Mouse (Mus musculus) midbrain, embryonic 12.5 days (tissue): ENCODE data around the gene Itpk1. TPM values are rescaled to one million over a fixed set of nuclear protein-coding genes. Genes with fewer than 3 reads are reported as not detected.

Source experiments
- ATAC-seq: fragments of 200-750 bp; cut with Nextera tagmentation; 2 replicates; pipeline ENCODE4 v1.8.0; 2017; ENCODE audit warnings: low read depth, moderate TSS enrichment, moderate library complexity; ENCODE audit not compliant: low FRiP score
- H3K27ac ChIP-seq: fragments of 300-500 bp; sonication (generic); replicated peaks from 2 replicates; pipeline ENCODE4 v1.5.1; 2016; ENCODE audit warnings: mild to moderate bottlenecking
- H3K27me3 ChIP-seq: fragments of 300-500 bp; sonication (generic); 2 replicates; pipeline ENCODE4 v1.6.1; 2016; ENCODE audit warnings: mild to moderate bottlenecking
- H3K36me3 ChIP-seq: fragments of 300-500 bp; sonication (generic); 2 replicates; pipeline ENCODE4 v1.6.1; 2016
- H3K4me1 ChIP-seq: fragments of 300-500 bp; sonication (generic); 2 replicates; pipeline ENCODE4 v1.6.1; 2016
- H3K4me2 ChIP-seq: fragments of 300-500 bp; sonication (generic); replicated peaks from 2 replicates; pipeline ENCODE4 v1.6.1; 2016; ENCODE audit warnings: mild to moderate bottlenecking, moderate library complexity
- H3K4me3 ChIP-seq: fragments of 300-500 bp; sonication (generic); 2 replicates; pipeline ENCODE4 v1.5.1; 2016; ENCODE audit warnings: mild to moderate bottlenecking
- H3K9ac ChIP-seq: fragments of 300-500 bp; sonication (generic); replicated peaks from 2 replicates; pipeline ENCODE4 v1.6.1; 2016; ENCODE audit warnings: mild to moderate bottlenecking, moderate library complexity
- H3K9me3 ChIP-seq: fragments of 300-500 bp; sonication (generic); 2 replicates; pipeline ENCODE4 v1.6.1; 2016; ENCODE audit warnings: mild to moderate bottlenecking
- WGBS: fragments of 180-500 bp; shearing (Covaris S2); methylation state at CpG from one replicate; pipeline ENCODE4 v1.1.7; 2016; 5-methylcytosine and 5-hydroxymethylcytosine counted together
- polyA plus RNA-seq: library from polyadenylated mRNA; unstranded; fragments of >200 nt; fragmentation: Nextera tagmentation; extraction: Ambion mirVana; gene quantifications from 2 replicates; pipeline ENCODE4 v1.2.1, GENCODE M21; 2016

Itpk1 gene
- polyA plus RNA-seq, 1 experiment from 2014 or later: 15.4 TPM

GRCm38 (mm10) chr12:102571666-102572065 is 133.1 kb downstream of the Itpk1 start:
- H3K4me3 ChIP-seq: no peak overlapping the region
- no peaks in the 10 kb centered on the region for H3K27me3 ChIP-seq
- no peak overlapping the region for H3K27ac ChIP-seq
- peaks cover 9% of the 10 kb centered on the region; the same call in 1 of the 2 replicates for H3K36me3 ChIP-seq
- 91% methylated on average over 9 of the region's 9 CpGs for WGBS
- no peak overlapping the region for H3K9ac ChIP-seq
- H3K9me3 ChIP-seq: no peaks in the 10 kb centered on the region
- no peak for ATAC-seq
- no peaks in the 10 kb centered on the region for H3K4me1 ChIP-seq
- no peak overlapping the region for H3K4me2 ChIP-seq

DNA sequence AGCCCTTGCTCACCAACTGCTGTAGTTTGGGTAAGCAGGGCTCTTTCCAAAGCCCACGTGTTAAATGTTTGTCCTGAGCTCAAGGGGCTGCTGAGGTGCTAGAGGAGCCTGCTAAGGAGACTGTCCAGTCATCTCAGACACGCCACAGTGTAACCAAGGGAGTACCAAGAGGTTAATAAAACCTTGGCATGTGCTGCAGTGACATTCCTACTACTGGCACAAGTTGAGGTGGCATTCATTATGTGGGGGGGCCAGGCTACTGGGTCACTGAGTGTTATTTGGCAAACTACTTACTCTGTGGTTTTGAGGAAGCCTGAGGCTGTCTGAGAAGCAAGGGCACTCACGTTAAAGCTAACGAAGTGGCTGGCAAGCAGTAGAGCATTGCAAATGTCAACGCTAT is 134.0 kb downstream of the Itpk1 start:
- Histone ChIP-seq H3K36me3 (peaks cover 9% of the 10 kb centered on the region; the same call in 1 of the 2 replicates), H3K4me2 (no peak overlapping the region), H3K9ac (no peak overlapping the region), H3K9me3 (no peaks in the 10 kb centered on the region), H3K27me3 (no peaks in the 10 kb centered on the region), H3K27ac (no peak overlapping the region), H3K4me1 (no peaks in the 10 kb centered on the region), H3K4me3 (no peak overlapping the region)
- 86% methylated on average over 5 of the region's 5 CpGs for WGBS
- ATAC-seq: no peak

- peaks cover 9% of the 10 kb centered on the region; the same call in 1 of the 2 replicates for H3K36me3 ChIP-seq
- no peaks in the 10 kb centered on the region for H3K9me3 ChIP-seq
- WGBS: 88% methylated on average over 13 of the region's 13 CpGs
- H3K27ac ChIP-seq: no peak overlapping the region
- no peak overlapping the region for H3K4me3 ChIP-seq
- no peak for ATAC-seq
- no peaks in the 10 kb centered on the region for H3K4me1 ChIP-seq
- H3K27me3 ChIP-seq: no peaks in the 10 kb centered on the region
- H3K4me2 ChIP-seq: no peak overlapping the region
- no peak overlapping the region for H3K9ac ChIP-seq
Observed at GRCm38 (mm10) chr12:102570111-102570510, 134.6 kb downstream of the Itpk1 start.

DNA sequence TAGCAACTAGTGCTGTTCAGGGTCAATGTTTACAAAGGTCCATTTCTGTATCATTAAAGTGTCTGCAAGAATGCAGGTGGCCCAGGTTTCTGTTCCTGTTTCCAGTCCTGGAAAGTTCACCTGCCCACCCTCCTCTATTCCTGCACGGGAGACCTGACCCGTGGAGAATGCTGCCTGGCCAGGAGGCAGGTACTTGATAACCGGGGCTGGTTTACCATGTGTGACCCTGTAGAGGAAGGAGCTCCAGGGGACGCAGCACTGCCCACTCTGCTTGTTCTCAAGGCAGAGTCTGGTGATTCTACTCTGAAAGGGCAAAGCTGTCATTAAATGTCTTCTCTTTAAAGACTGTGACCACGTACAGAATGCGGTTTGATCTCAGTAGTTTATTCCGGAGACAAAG is 136.5 kb downstream of the Itpk1 start:
- 81% methylated on average over 7 of the region's 7 CpGs for WGBS
- no peak for ATAC-seq

GRCm38 (mm10) chr12:102566951-102567350 is 137.8 kb downstream of the Itpk1 start:
- 93% methylated on average over 2 of the region's 2 CpGs for WGBS
- H3K9me3 ChIP-seq: no peaks in the 10 kb centered on the region
- H3K36me3 ChIP-seq: no peaks in the 10 kb centered on the region; the same call in 1 of the 2 replicates
- H3K27me3 ChIP-seq: no peaks in the 10 kb centered on the region
- no peak overlapping the region for H3K4me3 ChIP-seq
- H3K4me1 ChIP-seq: no peaks in the 10 kb centered on the region
- H3K4me2 ChIP-seq: no peak overlapping the region
- H3K9ac ChIP-seq: no peak overlapping the region
- H3K27ac ChIP-seq: no peak overlapping the region
- ATAC-seq: no peak

More for the DNA sequence above, 136.5 kb downstream of the Itpk1 start:
- H3K4me1 ChIP-seq: no peaks in the 10 kb centered on the region
- H3K4me3 ChIP-seq: no peak overlapping the region
- H3K9ac ChIP-seq: no peak overlapping the region
- H3K4me2 ChIP-seq: no peak overlapping the region
- peaks cover 3% of the 10 kb centered on the region; the same call in 1 of the 2 replicates for H3K36me3 ChIP-seq
- no peaks in the 10 kb centered on the region for H3K27me3 ChIP-seq
- H3K9me3 ChIP-seq: no peaks in the 10 kb centered on the region
- no peak overlapping the region for H3K27ac ChIP-seq

- H3K36me3 ChIP-seq: no peaks in the 10 kb centered on the region; the same call in 1 of the 2 replicates
- no peak for ATAC-seq
- no peaks in the 10 kb centered on the region for H3K27me3 ChIP-seq
- no peak overlapping the region for H3K9ac ChIP-seq
- H3K27ac ChIP-seq: no peak overlapping the region
- whole genome bisulfite sequencing: 86% methylated on average over 6 of the region's 6 CpGs
- no peak overlapping the region for H3K4me2 ChIP-seq
- no peak overlapping the region for H3K4me3 ChIP-seq
- no peaks in the 10 kb centered on the region for H3K9me3 ChIP-seq
- no peaks in the 10 kb centered on the region for H3K4me1 ChIP-seq
Observed at GRCm38 (mm10) chr12:102565086-102565485, 139.6 kb downstream of the Itpk1 start.

- 87% methylated on average over 5 of the region's 5 CpGs for WGBS
- no peak overlapping the region for H3K4me3 ChIP-seq
- peaks cover 18% of the 10 kb centered on the region for H3K4me1 ChIP-seq
- H3K4me2 ChIP-seq: no peak overlapping the region
- no peak for ATAC-seq
- peaks cover 14% of the 10 kb centered on the region for H3K27me3 ChIP-seq
- H3K36me3 ChIP-seq: 0 out of 2 replicates have a peak, but pooled peaks cover 5% of the 10 kb centered on the region
- no peak overlapping the region for H3K9ac ChIP-seq
- no peaks in the 10 kb centered on the region for H3K9me3 ChIP-seq
- no peak overlapping the region for H3K27ac ChIP-seq
Observed at GRCm38 (mm10) chr12:102557372-102557771, 147.4 kb downstream of the Itpk1 start.

- Histone ChIP-seq H3K4me3 (peak overlapping the region; percentile 54), H3K27ac (no peak overlapping the region), H3K36me3 (0 out of 2 replicates have a peak, but pooled peaks cover 5% of the 10 kb centered on the region), H3K4me2 (peak overlapping the region; percentile 72), H3K9ac (peak overlapping the region; percentile 67; the same call in 1 of the 2 replicates), H3K27me3 (peaks cover 14% of the 10 kb centered on the region), H3K4me1 (peaks cover 31% of the 10 kb centered on the region), H3K9me3 (no peaks in the 10 kb centered on the region)
- 62% methylated on average over 2 of the region's 3 CpGs for WGBS
- no peak for ATAC-seq
Observed at GRCm38 (mm10) chr12:102555850-102556249, 148.9 kb downstream of the Itpk1 start.

- peak; percentile 83 for ATAC-seq
Observed at GRCm38 (mm10) chr12:102554721-102555516, 149.8 kb downstream of the Itpk1 start, which contains the start of gene Chga. Gene Chga (plus strand): TSS chr12:102554969.

DNA sequence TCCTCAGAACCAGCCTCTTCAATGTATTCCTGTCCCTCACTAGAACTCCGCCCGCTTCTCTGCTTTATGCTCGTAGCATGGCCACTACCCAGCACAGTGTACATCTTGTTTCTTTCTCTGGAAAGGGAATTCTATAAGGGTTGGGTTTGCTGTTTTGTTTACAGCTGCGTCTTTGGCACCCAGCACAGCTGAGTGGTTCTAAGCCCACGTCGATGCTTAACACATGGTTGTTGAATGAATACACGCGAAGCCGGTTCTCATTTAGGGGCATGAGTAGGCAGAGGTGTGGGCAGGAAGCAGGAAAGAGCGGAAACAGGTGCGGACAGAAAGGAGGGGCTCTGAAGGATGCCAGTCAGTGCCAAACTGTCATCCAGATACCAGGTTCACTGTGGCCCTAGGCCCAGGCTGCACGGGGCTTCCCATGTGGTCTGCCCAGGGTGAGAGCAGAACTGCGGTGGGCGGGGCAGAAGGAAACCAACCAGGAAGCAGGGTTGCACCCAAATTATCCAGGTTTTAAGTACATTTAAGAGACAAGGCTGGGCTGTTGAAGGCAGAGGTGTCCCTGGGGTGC is 150.9 kb downstream of the Itpk1 start:
- peak overlapping the region; percentile 72 for H3K4me2 ChIP-seq
- WGBS: 75% methylated on average over 14 of the region's 14 CpGs
- H3K27ac ChIP-seq: no peak overlapping the region
- 0 out of 2 replicates have a peak, but pooled peaks have one; percentile 3 for ATAC-seq
- H3K9me3 ChIP-seq: no peaks in the 10 kb centered on the region
- H3K36me3 ChIP-seq: no peaks in the 10 kb centered on the region
- H3K9ac ChIP-seq: peak overlapping the region; percentile 44; the same call in 1 of the 2 replicates
- H3K27me3 ChIP-seq: peaks cover 14% of the 10 kb centered on the region
- peak overlapping the region; percentile 54; the same call in 1 of the 2 replicates for H3K4me3 ChIP-seq
- peaks cover 33% of the 10 kb centered on the region for H3K4me1 ChIP-seq

More at GRCm38 (mm10) chr12:102554721-102555516, 149.8 kb downstream of the Itpk1 start, which contains the start of gene Chga:
- H3K36me3 ChIP-seq: 0 out of 2 replicates have a peak, but pooled peaks cover 5% of the 10 kb centered on the region
- no peaks in the 10 kb centered on the region for H3K9me3 ChIP-seq
- WGBS: 2% methylated on average over 46 of the region's 48 CpGs
- H3K9ac ChIP-seq: peak within 1 kb of the TSS; percentile 67
- peak within 1 kb of the TSS; percentile 72 for H3K27ac ChIP-seq
- peaks cover 14% of the 10 kb centered on the region for H3K27me3 ChIP-seq
- peaks cover 33% of the 10 kb centered on the region for H3K4me1 ChIP-seq
- H3K4me2 ChIP-seq: peak within 1 kb of the TSS; percentile 72
- peak within 1 kb of the TSS; percentile 54 for H3K4me3 ChIP-seq

GRCm38 (mm10) chr12:102552001-102552400 is 152.7 kb downstream of the Itpk1 start:
- no peak overlapping the region for H3K4me3 ChIP-seq
- H3K4me1 ChIP-seq: peaks cover 33% of the 10 kb centered on the region
- peaks cover 14% of the 10 kb centered on the region for H3K27me3 ChIP-seq
- 70% methylated on average over 6 of the region's 6 CpGs for WGBS
- no peak overlapping the region for H3K4me2 ChIP-seq
- no peaks in the 10 kb centered on the region for H3K36me3 ChIP-seq
- no peaks in the 10 kb centered on the region for H3K9me3 ChIP-seq
- H3K27ac ChIP-seq: no peak overlapping the region
- ATAC-seq: no peak
- H3K9ac ChIP-seq: no peak overlapping the region

- no peak for ATAC-seq
- Histone ChIP-seq H3K9me3 (no peaks in the 10 kb centered on the region), H3K27me3 (peaks cover 14% of the 10 kb centered on the region), H3K27ac (no peak overlapping the region), H3K4me1 (peaks cover 32% of the 10 kb centered on the region), H3K4me3 (no peak overlapping the region), H3K36me3 (no peaks in the 10 kb centered on the region), H3K4me2 (no peak overlapping the region), H3K9ac (no peak overlapping the region)
- WGBS: 69% methylated on average over 3 of the region's 3 CpGs
Observed at GRCm38 (mm10) chr12:102551186-102551585, 153.5 kb downstream of the Itpk1 start.
